Mouse (Mus musculus) ovary, postnatal 14 days (tissue): ENCODE measurements around the gene Ak2.

ENCODE experiments used
- DNase-seq: peaks from one replicate; pipeline ENCODE4 v3.0.0; 2022; ENCODE audit warnings: low spot score

Ak2 gene

GRCm38 (mm10) chr4:128974677-128975076 is 17.1 kb upstream of the Ak2 start:
- no peak for DNase-seq

GRCm38 (mm10) chr4:128976577-128976976 is 15.2 kb upstream of the Ak2 start:
- DNase-seq = no peak

- no peak for DNase-seq
Measured at GRCm38 (mm10) chr4:128977217-128977616, 14.5 kb upstream of the Ak2 start.

DNA sequence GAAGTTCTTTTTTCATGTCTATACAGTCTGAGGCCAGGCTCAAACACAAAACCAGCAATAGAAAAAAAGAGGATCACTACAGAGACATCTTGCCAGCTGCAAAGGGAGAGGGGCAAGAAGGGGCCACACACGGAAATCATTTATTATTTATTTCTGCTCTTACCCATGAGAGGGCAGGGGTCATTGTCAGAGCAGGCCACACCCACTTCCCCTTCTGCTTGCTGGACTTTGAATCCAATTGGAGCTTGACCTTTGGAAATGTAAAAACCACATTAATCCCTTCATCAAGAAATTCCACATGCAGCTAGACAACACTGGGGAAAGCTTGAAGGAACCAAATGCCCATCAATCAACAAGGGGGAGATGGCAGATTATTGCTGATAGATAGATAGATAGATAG is 13.1 kb upstream of the Ak2 start:
- DNase-seq = no peak

- no peak for DNase-seq
Measured at GRCm38 (mm10) chr4:128980890-128981832, 10.6 kb upstream of the Ak2 start.

DNA sequence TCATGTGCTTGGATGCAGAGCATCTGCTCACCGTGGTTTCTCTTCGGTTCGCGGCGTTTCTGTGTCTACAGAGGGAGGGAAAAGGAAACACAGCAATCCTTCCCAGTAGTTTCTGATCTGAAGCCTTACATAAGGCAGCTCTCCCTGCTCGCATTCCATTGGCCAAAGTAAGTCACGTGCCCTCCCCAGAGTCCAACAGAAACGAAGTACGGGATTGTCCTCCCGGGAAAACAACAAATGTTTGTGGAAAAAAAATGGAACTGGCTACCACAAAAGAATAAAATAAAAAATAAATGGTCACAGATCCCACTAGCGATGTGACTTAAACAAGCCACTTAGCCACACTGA is 10.0 kb upstream of the Ak2 start:
- DNase-seq = no peak

DNA sequence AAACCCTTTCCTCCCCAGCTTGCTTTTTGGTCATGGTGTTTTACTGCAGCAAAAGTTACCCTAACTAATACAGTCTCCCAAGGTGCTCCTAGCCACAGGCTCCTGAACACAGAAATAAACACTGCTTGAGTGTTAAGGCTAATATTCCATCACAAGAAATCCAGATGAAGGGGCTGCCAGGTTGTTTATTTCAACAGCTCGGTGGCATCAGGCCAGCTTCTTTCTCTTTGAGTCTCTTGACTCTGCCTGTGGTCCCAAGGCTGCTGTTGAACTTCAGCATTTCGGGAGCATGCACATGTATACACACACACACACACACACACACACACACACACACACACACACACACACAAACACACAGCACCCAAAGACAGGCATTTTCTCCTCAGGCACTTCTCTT is 8.6 kb upstream of the Ak2 start:
- no peak for DNase-seq

DNA sequence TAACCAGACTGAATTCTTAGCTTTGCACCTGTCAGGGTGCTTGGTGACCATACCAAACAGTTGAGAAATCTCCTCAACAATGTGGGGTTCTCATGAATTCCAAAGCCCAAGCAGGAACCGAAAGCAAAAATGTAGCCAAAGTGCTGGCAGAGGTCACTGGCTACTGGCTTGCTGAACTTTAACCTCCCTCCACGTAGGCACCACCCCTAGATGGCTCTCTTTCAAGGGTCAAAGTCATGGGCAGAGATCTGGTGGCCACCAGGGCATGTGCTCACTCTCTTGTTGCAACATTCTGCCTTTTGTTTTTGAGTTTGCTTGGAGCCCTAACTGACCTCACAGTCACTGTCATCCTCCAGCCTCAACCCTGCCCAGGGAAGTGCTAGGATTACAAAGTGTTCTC is 8.1 kb upstream of the Ak2 start:
- DNase-seq = no peak

GRCm38 (mm10) chr4:128984600-128984999 is 7.2 kb upstream of the Ak2 start:
- DNase-seq = no peak

DNA sequence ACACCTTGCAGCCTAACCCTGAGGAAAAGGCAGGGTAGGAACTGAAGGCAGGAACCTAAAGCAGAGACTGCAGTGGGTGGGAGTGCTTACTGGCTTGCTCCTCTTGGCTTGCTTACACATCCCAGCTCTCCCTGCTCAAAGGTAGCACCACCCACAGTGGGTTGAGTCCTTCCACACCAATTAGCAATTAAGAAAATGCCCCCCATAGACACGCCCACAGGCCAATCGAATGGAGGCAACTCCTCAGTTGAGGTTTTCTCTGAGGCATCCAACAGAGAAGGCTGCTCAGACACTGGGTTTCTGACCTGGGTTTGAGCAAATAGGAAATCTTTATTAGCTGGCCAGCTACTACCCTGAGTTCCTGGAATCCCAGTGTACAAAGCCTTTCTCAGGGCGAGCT is 2.8 kb upstream of the Ak2 start:
- no peak for DNase-seq

GRCm38 (mm10) chr4:128989678-128990077 is 2.1 kb upstream of the Ak2 start:
- DNase-seq = no peak

DNA sequence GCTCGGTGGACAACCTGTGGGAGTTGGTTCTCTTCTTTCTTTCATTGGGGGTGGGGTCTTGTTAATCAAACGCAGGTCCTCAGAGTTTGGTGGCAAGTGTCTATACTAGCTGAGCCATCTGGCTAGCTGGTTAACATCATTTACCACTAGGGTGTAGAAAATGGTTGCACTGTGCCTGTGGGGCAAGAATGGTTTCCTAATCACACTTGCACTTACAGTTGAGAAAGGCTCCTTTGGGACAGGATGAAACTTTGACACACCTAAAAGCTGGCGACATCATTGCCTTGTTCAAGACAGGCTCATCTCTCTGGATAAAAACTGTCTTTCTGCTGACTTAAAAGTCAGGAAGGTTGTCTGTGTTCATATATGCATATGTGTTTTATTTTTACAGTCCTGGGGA is 418 bp downstream of the Ak2 start:
- no peak for DNase-seq

DNA sequence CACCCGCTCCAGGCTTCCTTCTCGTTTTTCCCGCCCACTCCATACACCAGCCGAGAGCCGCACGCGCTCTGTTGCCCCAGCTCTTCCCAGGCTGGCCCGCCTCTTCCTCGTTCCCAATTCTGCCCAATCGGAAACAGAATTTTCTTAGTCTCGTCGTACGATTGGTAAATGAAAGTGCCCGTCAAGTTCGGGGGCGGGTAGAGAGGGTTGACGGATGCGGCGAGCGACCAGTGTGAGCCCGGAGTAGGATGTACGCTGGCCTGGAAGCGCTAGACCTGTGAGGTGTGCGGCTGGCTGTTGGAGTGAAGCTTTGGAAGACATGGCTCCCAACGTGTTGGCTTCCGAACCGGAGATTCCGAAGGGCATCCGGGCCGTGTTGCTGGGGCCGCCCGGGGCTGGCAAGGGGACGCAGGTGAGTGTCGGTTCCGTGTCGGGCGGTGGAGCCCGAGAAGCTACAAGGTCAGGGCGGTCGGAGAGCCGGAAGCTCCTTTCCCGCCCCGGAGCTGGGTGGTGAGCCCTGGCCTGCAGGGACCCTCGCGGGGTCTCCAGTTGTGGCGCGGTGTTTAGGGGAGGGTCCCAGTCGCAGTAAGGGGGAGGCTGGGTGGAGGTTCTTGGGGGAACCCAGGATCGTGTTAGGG is 1.4 kb downstream of the Ak2 start:
- peak; percentile 98 for DNase-seq

DNA sequence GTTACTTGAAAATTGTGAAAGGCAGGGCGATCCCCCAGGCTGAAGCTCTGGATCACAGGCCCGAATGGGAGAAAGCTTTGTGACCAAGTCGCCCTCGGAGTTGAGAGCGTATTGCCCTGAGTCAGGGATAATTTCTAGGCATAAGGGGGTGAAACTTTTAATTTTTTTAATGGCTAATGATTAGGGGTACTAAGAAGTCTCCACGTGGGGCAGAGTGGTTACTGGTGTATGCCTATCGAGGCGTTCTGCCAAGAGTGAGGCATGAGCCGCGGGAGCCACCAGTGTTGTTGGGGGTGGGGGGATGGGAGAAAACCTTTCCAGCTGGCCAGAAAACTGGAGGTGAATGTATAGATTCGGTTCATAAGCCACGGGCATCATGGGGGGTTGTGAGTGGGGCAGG is 1.9 kb downstream of the Ak2 start:
- DNase-seq = no peak

DNA sequence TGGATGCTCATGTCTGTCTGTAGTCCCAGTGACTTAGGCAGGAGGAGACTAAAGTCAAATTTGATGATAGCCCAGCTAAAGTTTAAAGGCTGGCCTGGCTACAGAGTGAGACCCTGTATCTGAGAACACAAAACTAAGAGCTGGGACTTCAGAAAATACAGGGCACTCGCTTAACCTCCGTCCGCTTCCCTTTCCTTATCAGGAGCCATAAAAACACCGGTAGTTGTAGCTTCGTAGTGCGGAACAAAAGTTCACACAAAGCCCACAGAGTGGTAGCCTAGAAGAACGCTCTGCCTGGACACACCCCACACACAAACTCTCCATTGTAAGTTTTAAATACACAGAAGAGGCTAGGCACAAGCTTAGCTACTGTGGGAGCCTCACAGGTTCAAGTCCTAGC is 3.5 kb downstream of the Ak2 start:
- DNase-seq = no peak

GRCm38 (mm10) chr4:128997258-128997657 is 5.5 kb downstream of the Ak2 start:
- DNase-seq = no peak

GRCm38 (mm10) chr4:128998401-128998800 is 6.6 kb downstream of the Ak2 start:
- DNase-seq = no peak

DNA sequence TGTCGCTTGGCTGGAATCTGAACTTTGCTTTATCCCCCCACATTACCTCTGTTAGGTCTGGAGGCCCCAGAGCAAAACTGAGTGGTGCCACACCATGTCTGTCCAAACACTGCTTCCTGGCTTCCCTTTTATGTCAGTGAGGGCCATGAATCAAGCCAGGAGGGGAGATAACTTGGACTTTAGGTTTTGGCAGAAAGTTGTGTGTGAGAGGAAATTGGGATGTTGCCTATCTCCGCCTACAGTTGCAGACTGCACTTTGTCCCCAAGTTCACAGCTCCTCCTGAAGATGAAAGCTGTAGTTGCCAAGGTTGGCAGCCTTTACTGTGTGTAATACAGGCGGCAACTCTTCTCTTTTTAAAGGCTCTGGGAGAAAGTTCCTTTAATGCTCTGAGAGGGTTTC is 9.0 kb downstream of the Ak2 start:
- no peak for DNase-seq

DNA sequence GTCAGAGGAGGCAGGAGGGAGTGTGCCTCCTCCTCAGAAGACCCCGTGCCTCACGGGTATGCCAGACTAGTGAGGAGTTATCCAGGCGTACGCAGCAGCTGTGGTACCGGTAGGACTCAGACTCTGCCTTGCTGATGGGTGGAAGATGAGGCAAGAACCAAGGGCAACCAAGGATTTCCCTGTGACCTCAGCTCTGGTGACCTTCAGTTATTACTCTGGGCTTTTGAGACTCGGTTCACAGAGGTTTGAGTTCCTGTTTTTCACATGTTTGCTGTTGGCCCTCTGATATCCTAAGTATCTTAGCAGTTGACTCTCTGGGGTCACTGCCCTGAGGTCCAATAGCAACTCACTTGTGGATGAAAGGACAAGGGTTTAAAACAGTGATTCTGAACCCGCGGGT is 12.0 kb downstream of the Ak2 start:
- DNase-seq = no peak

- no peak for DNase-seq
Measured at GRCm38 (mm10) chr4:129008006-129008519, 16.3 kb downstream of the Ak2 start.

- no peak for DNase-seq
Measured at GRCm38 (mm10) chr4:129008672-129009071, 16.9 kb downstream of the Ak2 start.

GRCm38 (mm10) chr4:129009521-129009920 is 17.8 kb downstream of the Ak2 start:
- no peak for DNase-seq

DNA sequence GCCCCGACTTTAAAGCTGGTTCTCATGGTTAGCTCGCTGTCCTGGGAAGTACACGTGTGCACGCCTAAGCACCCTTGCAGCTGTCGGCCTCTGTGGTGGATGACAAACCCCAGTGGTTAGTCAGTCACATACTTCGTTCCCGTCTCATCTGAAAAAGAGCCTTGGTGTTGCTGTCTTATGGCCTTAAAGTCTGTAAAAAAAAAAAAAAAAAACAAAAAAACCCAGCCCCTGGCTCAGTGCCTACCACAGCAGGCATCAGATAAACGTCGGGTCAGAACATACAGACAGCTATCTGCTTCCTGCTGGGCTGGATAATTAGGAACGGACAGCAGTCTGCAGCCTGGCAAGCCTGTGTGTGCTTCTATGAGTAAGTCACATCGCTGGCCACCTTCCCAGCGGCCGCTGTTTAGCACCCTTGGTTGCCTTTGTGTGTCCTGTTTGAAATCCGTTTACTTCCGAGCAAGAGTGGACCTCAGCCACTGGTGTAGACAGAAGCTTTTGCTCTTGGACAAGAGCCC is 19.9 kb downstream of the Ak2 start:
- no peak for DNase-seq
